Mouse (Mus musculus): Measurements from ENCODE around the gene Fbxo2.
"Not testable (repeated sequence)": the region's sequence is repeated elsewhere in the genome, so short reads cannot be mapped to it uniquely, and the experiment has no call there.

The Fbxo2 gene

DNA sequence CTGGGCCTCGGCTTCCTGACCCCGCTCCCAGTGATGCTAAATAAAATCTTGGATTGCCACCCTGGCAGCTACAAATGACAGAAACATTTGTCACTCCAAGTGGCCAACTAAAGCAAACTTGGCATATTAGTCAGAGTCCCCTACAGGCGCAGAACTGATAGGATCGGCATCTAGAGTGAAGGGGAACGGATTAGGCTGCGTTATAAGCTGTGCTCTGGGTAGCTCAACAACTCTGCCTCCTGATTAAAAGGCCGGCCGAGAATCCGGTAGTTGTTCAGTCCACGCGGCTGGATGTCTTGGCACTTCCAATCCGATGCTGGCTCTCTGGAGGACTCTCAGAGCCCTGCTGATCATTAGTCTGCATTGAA lies 14.1 kb downstream of the Fbxo2 start:
- DNase-seq (ENCODE audit: low read depth, low spot score), result no peak

DNA sequence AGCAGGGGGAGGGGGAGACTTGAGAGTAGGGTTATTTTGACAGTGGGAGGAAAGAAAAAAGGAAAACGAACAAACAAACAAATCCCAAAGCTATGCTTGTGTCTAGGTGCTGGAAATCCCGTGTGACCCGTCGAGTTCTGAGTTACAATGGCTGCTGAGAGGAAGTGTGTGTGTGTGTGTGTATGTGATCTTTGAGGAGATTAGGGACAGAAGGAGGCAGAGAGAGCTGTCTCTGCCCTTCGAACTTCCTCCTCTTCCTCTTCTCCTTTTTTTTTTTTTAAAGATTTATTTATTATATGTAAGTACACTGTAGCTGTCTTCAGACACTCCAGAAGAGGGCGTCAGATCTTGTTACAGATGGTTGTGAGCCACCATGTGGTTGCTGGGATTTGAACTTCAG lies 16.2 kb downstream of the Fbxo2 start:
- DNase-seq (ENCODE audit: low read depth, low spot score), result not testable (repeated sequence)

DNA sequence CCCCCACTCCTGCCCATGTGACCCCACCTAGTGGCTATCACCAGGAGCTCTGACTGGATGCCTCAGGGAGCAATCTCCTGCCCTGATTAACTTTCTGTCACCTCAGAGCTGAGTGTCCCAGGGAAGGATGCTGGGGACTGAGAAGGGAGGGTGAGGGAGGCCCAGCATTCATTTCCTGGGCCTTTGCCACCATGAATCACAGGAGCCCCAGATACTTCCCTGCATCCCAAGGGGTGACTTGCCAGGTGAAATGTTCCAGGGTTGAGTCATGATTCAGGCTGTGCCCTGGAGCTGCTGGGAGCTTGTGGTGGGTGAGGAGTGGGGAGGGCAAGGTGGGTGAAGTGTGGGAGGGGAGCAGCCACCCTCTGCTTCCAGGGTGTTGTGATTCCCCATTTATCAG lies 17.3 kb downstream of the Fbxo2 start:
- DNase-seq (ENCODE audit: low read depth, low spot score), result no peak

DNA sequence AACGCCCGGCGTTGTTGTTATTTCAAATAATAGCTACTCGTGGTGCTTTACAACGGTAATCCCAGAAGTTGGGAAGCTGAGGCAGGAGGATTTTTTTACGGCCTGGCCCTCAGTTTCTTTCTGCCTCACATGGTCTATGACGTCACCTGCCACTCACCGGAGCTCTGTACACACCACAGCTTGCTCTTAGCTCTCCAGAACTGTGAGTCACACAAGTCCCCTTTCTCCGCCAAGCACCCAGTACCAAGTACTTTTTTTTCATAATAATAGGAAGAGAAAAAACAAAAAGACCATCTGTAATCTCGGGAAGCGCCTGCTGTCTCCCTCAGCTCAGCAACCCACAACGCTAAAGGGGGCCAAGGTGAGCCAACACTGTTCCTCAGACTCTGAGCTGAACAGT lies 21.1 kb downstream of the Fbxo2 start:
- DNase-seq (ENCODE audit: low read depth, low spot score), result no peak

DNA sequence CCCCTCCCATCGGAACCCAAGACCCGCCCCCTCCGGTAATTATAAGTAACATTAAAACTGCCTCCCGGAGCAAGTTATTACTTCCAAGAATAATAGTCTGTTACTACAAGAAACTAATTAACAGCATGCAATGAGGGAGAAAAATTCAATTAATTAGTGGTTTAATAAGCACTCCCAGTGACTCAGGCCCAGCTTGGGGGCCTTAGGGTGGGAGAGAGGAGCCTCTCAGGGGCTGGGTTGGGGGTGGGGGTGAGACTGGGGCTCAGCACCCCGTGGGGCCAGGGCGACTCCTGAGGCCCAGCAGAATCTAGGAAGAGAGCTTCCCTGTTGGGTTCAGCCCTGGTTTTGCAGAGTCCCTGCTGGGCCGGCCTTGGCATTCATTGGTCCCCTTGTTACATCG lies 21.9 kb downstream of the Fbxo2 start:
- no peak for DNase-seq (ENCODE audit: low read depth, low spot score)

DNA sequence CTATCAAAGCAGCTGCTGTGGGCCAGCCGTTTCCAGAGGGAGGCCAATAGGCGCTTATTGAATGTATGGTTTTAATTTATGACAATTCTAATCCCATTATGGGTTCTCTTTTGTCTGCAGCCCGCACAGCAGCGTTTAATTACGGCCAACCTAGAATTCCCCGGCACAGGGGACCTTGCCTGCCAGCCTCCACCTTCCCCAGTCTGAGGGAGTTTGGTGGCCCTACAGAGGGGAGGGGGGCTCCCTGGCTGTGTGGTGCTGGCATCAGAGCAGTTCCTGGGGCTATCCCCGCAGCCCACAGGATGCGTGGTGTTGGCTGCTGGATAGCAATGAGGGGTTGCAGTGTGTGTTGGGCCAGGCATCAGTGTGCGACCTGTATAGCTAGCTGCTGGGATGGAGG lies 24.1 kb downstream of the Fbxo2 start:
- no peak for DNase-seq (ENCODE audit: low read depth, low spot score)

DNA sequence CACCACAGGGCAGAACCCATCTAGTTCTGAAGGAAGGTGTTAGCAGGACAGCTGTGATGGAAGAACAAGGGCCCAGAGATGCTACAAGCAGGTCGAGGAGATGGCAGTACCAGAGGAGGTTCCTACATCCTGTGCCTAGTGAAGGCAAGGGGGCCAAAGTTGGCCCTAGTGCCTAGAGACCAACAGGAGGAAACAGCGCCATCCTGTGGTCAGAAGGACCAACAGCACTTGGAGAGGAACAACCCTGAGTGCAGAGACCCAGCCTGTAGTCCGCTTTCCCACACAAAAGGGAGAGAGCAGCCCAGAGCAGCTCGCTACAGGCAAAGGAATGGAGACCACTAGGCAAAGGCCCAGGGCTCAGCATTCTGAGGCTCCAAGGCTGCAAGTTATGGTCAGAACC lies 25.4 kb downstream of the Fbxo2 start:
- DNase-seq (ENCODE audit: low read depth, low spot score), result no peak

DNA sequence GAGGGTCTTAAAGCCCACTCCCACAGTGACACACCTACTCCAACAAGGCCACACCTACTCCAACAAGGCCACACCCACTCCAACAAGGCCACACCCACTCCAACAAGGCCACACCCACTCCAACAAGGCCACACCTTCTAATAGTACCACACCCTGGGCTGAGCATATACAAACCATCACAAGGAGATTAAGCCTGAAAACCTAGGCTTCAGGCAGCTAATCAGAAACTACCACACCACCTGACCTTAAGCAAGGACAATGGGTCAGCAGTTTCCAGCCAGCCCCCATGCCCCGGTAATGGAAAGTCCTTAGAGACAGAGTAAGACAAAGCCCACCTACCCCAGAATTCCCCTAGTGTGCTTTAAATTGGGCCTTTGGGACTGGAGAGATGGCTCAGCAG lies 28.3 kb downstream of the Fbxo2 start:
- DNase-seq (ENCODE audit: low read depth, low spot score), result not testable (repeated sequence)

DNA sequence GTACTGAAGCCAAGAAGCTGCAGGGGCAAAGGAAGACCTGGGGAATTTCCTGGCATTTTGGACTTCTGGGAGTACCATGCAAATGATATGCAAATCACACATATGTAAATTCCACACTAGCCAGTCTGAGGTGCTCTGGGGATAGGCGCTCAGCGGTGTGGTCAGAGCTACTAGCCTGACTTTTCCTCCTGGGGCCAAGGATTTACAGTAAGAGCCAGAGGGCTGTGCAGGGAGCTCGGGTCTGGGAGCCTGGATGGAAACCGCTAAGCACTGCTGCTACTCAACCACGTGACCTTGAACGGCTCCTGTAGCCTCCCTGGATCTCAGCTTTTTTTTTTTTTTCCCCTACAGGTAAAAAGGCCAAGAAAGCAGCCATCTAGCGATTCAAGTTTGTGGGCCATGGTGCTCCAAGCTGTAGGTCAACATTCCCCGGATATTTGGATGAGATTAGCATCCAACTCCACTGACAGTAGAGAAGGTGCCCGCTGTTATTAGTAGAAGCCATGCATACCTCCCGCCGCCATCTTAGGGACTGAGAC lies 32.4 kb downstream of the Fbxo2 start:
- no peak for DNase-seq (ENCODE audit: low read depth, low spot score)

DNA sequence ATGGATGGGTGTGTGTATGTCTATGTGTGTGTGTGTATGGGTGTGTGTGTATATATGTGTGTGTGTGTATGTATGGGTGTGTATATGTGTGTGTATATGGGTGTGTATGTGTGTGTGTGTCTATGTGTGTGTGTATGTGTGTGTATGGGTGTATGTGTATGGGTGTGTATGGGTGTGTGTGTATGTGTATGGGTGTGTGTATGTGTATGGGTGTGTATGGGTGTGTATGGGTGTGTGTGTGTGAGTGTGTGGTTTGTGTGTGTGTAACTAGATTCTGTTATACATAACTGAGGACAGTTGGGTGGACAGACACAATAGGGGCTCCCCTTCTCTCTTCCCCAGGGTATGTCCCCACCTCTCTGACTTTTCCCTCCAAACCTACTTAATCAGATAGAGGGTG lies 34.0 kb downstream of the Fbxo2 start:
- no peak for DNase-seq (ENCODE audit: low read depth, low spot score)

DNA sequence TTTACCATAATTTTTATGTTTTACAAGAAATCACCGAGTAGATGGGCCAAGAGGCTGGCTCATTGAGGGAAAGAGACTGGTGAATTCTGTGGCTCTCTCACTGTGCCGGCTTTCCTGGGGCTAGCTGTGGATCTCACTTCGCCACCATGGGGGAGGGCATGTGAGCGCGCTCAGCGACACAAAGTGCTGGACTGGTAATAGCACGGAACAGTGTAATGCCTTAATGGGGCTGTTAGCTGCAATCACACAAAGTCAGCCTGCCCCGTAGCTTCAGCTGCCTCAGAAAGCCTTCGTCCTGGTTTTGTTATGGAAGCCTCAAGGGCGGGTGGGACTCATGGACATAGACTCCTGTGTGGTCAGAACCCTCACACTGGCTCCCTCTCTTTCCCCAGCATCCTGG lies 38.3 kb downstream of the Fbxo2 start:
- no peak for DNase-seq (ENCODE audit: low read depth, low spot score)

DNA sequence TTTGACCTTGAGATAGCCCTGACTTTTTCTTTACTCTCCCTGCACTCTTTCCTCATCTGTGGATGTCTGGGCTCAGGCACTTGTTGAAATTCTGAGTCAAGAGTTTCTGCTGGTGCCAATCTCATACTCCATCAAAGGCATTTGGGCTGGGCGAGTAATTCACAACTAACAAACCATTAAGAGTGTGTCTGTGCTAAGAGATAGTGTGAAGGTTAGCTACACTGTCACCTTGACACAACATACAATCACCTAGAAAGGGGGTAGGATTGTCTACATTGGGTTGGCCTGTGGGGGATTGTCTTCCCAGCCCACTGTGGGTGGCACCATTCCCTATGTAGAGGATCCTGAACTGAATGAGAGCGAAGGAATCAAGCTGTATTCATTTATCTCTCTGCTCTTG lies 43.1 kb downstream of the Fbxo2 start:
- DNase-seq (ENCODE audit: low read depth, low spot score), result no peak

DNA sequence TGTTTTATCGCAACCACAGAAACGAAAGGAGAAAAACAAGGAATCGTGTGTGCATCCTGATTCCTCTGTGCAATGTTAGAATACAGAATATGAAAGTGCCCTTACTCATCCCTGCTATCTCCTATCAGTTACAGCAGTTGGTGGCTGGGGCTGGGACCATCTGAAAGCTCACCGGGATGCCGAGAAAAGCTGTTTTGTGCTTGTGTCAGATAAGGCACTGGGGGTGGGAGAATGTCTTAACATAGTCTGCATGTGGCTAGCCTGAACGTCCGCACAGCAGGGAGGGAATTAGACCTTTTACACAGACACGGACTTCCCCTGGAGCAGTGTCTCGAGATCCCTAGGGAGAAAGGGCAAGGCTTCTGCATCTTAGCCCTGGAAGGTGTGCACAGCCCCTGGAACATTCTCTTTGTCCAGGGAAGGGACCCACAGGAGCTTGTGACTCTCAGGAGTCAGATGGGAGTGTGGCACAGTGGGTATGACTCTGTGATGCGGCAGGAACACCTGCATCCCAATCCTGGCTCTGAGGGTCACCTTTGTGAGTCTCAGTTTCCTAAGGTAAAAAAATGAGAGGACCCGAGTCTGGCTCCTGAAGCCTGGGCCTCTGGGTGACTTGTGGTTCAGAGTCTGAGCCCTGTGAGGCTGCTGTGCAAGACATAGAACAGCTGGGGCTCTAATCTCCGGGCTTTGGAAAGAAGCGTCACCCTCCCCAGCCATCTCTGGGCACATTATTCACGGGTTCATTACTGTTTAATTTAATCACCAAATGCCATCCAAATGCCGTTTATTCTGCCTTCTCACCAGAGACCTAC lies 43.8 kb downstream of the Fbxo2 start:
- no peak for DNase-seq (ENCODE audit: low read depth, low spot score)

DNA sequence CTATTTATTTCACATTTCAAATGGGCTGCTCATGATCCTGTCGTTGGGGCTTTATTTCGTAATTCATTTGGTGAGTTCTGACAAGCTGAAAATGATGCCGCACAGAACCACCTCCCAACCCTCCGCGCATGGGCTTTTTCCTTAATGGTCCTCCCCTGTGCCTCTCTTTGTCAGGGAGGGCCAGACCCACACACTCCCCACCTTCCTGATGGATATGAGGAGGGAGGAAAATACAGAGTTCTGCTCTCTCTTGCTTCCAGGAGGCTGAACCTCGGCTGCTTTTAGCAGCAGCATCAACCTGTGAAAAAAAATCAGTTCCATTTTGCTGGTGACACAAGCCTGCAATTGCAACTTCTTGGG lies 44.4 kb downstream of the Fbxo2 start:
- DNase-seq (ENCODE audit: low read depth, low spot score), result no peak

DNA sequence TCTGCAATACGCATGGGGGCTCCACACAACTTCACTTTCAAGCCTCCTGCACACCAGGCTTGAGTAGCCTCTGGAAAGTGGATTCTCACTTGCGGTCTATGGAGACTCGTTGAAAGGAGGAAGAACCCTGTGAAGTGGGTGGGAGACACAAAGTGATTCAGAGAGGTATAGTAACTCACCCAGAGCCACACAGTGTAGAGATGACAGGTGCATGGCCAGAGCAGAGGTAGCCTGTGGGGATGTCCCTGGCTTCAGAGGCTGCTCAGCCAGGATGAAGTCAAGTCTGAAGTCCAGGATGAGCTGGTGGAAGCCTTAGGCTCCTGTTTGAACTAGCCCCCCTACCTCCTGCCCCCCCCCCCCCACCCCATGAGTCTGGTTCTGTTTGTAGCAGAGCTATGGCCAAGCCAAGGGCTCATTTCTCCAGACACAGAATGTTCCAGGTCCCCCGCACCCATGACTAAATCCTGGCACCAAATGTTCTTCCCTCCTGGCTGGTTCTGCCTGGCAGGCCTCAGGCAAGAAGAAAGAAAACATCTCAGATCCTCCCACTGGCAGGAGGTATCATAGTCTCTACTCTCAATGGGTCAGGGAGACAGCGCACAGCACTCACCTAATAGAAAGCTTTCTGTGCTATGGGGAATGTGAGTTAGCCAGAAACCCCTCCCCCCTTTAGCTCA lies 54.2 kb downstream of the Fbxo2 start:
- no peak for DNase-seq (ENCODE audit: low read depth, low spot score)

DNA sequence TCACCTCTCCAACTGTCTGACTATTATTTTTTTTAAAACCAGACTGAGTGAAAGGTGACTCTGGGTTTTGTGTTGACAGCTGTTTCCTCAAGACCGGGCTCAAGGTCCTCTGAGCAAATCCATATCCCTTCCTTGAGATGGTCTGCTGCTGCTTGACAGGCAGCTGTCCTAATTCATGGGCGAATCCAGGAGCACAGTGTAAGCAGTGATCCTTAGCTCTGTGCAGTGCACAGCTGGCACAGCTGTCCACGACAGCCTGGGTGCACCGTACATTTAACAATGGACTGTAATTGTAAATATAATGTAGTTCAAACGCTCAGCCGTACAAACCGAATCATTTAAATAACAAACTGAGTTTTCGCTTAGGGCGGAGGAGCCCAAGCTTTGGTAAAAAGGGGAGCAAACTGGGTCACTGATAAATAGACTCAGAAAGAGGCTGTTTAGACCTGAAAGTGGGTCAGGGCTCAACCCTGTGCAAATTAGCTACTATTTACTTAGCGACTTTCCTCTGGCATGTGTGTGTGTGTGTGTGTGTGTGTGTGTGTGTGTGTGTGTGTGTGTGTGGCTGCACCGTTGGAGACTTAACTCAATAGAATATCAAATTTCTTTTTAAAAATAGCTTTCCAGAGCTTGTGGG lies 55.0 kb downstream of the Fbxo2 start:
- DNase-seq (ENCODE audit: low read depth, low spot score), result no peak
